Mouse (Mus musculus) embryonic facial prominence, embryonic 15.5 days (tissue): ENCODE measurements around the gene Meis2. TPM values are rescaled to one million over a fixed set of nuclear protein-coding genes. Genes with fewer than 3 reads are reported as not detected.

Experiments used
- ATAC-seq: fragments of 200-750 bp; cut with Nextera tagmentation; 2 replicates; pipeline ENCODE4 v1.8.0; 2017; ENCODE audit warnings: low read depth, moderate TSS enrichment; ENCODE audit not compliant: insufficient number of reproducible peaks, low FRiP score, low TSS enrichment
- H3K27ac ChIP-seq: fragments of 300-500 bp; sonication (generic); replicated peaks from 2 replicates; pipeline ENCODE4 v1.5.1; 2015; ENCODE audit warnings: mild to moderate bottlenecking, inconsistent platforms
- H3K27me3 ChIP-seq: fragments of 300-500 bp; sonication (generic); 2 replicates; pipeline ENCODE4 v1.6.1; 2015; ENCODE audit warnings: inconsistent platforms
- H3K36me3 ChIP-seq: fragments of 300-500 bp; sonication (generic); 2 replicates; pipeline ENCODE4 v1.6.1; 2015; ENCODE audit warnings: mild to moderate bottlenecking, inconsistent platforms
- H3K4me1 ChIP-seq: fragments of 300-500 bp; sonication (generic); 2 replicates; pipeline ENCODE4 v1.6.1; 2015; ENCODE audit warnings: inconsistent platforms
- H3K4me2 ChIP-seq: fragments of 300-500 bp; sonication (generic); replicated peaks from 2 replicates; pipeline ENCODE4 v1.6.1; 2015; ENCODE audit warnings: mild to moderate bottlenecking, inconsistent platforms
- H3K4me3 ChIP-seq: fragments of 300-500 bp; sonication (generic); replicated peaks from 2 replicates; pipeline ENCODE4 v1.5.1; 2015; ENCODE audit warnings: mild to moderate bottlenecking, inconsistent platforms
- H3K9ac ChIP-seq: fragments of 300-500 bp; sonication (generic); 2 replicates; pipeline ENCODE4 v1.6.1; 2015; ENCODE audit warnings: inconsistent platforms
- H3K9me3 ChIP-seq: fragments of 300-500 bp; sonication (generic); replicated peaks from 2 replicates; pipeline ENCODE4 v1.6.1; 2016; ENCODE audit warnings: inconsistent platforms
- WGBS: fragments of 180-500 bp; shearing (Covaris S2); methylation state at CpG from one replicate; pipeline ENCODE4 v1.1.7; 2015; 5-methylcytosine and 5-hydroxymethylcytosine counted together
- polyA plus RNA-seq: library from polyadenylated mRNA; unstranded; fragments of >200 nt; fragmentation: Nextera tagmentation; extraction: Ambion mirVana; gene quantifications from 2 replicates; pipeline ENCODE4 v1.2.1, GENCODE M21; 2015

Gene Meis2
- polyA plus RNA-seq, 1 experiment from 2014 or later = 33.4 TPM

DNA sequence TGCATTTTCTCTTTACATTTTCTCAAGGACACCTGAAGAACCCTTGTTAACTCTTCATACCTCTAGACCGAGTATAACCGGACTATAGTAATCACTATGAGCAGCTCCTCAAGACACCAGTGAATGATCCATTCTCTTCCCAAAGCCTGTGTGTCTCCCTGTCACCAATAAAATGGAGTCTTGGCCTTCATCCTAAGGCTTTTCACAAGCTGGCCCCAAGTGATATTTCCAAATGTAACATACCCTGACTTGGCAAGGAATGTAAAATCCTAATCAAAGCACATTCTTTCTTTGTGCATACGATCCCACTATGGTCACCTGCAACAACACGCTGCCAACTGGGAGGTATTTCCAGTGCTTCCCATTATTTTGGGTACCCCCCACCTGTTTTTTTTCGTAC lies 125.8 kb downstream of the Meis2 start:
- H3K27ac ChIP-seq = no peak overlapping the region
- no peaks in the 10 kb centered on the region for H3K27me3 ChIP-seq
- no peaks in the 10 kb centered on the region for H3K9me3 ChIP-seq
- H3K4me2 ChIP-seq = no peak overlapping the region
- no peak for ATAC-seq
- H3K36me3 ChIP-seq = no peaks in the 10 kb centered on the region
- no peaks in the 10 kb centered on the region for H3K4me1 ChIP-seq
- H3K9ac ChIP-seq = no peak overlapping the region
- WGBS = 85% methylated on average over 5 of the region's 5 CpGs
- no peak overlapping the region for H3K4me3 ChIP-seq

DNA sequence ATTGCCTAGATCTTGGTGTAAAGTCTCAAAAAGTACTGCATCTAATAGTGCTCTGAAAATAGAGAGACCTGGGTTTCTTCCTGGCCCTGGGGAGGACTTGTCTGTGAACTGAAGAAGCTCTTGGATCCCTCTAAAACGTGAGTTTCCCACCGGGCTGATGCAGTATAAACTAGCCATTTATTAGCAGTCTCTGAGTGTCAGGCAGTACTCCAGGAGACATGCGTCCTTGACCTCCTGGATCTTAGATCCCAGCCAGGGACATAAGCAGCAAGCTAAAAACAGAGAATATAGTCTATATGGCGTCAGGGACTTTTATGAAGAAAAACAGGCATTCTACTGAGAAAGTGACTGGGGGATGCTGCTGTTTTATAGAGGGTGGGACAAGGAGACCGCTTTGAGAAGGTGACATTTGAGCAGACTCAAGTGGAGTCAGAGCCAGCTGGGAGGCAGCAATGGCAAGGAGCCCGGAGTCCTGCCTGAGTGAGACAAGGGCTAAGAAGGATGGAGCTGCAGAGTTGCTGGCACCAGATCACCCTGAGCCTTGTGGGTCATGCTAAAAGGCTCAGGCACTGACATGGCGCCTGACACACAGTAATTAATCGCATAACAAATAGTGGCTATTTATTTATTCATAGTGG lies 126.6 kb downstream of the Meis2 start:
- H3K27me3 ChIP-seq = no peaks in the 10 kb centered on the region
- no peak overlapping the region for H3K4me3 ChIP-seq
- no peaks in the 10 kb centered on the region for H3K9me3 ChIP-seq
- no peak overlapping the region for H3K9ac ChIP-seq
- no peaks in the 10 kb centered on the region for H3K36me3 ChIP-seq
- ATAC-seq = no peak
- H3K4me1 ChIP-seq = no peaks in the 10 kb centered on the region
- H3K27ac ChIP-seq = no peak overlapping the region
- no peak overlapping the region for H3K4me2 ChIP-seq
- 84% methylated on average over 8 of the region's 8 CpGs for WGBS

GRCm38 (mm10) chr2:115938296-115938695 lies 127.3 kb downstream of the Meis2 start:
- WGBS = 82% methylated on average over 3 of the region's 3 CpGs
- no peaks in the 10 kb centered on the region for H3K9me3 ChIP-seq
- no peak for ATAC-seq
- H3K4me2 ChIP-seq = no peak overlapping the region
- no peaks in the 10 kb centered on the region for H3K27me3 ChIP-seq
- H3K4me3 ChIP-seq = no peak overlapping the region
- no peaks in the 10 kb centered on the region for H3K36me3 ChIP-seq
- no peak overlapping the region for H3K9ac ChIP-seq
- H3K27ac ChIP-seq = no peak overlapping the region
- no peaks in the 10 kb centered on the region for H3K4me1 ChIP-seq

DNA sequence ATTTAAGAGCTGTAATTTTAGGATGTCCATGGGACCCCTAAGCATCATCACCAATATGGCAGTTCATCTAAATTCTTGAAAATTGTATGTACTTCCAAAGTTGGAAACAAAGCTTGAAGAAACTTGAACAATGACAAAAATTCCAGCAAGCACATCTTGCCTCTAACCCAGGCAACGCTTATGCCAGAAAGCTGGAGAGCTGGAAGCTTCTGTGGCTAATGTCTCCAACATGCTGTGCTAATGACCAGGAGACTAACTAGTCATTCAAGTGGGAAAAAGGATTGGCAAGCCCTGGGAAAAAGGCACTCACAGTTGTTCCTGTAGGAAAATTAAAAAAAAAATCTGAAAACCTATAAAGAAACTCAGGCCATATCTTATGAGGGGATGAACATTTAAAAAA lies 127.7 kb downstream of the Meis2 start:
- WGBS = 73% methylated on average over 1 of the region's 1 CpGs

GRCm38 (mm10) chr2:115936786-115937185 lies 128.9 kb downstream of the Meis2 start:
- ATAC-seq = no peak
- Histone ChIP-seq H3K9me3 (no peaks in the 10 kb centered on the region), H3K36me3 (no peaks in the 10 kb centered on the region), H3K4me3 (no peak overlapping the region), H3K4me2 (no peak overlapping the region), H3K27me3 (no peaks in the 10 kb centered on the region), H3K4me1 (no peaks in the 10 kb centered on the region), H3K9ac (no peak overlapping the region), H3K27ac (no peak overlapping the region)
- 84% methylated on average over 9 of the region's 9 CpGs for WGBS

More for the DNA sequence above, 127.7 kb downstream of the Meis2 start:
- no peak overlapping the region for H3K9ac ChIP-seq
- no peak overlapping the region for H3K27ac ChIP-seq
- no peaks in the 10 kb centered on the region for H3K27me3 ChIP-seq
- no peak overlapping the region for H3K4me2 ChIP-seq
- no peaks in the 10 kb centered on the region for H3K36me3 ChIP-seq
- no peaks in the 10 kb centered on the region for H3K4me1 ChIP-seq
- H3K9me3 ChIP-seq = no peaks in the 10 kb centered on the region
- H3K4me3 ChIP-seq = no peak overlapping the region
- no peak for ATAC-seq

- H3K27me3 ChIP-seq = no peaks in the 10 kb centered on the region
- no peak overlapping the region for H3K4me2 ChIP-seq
- no peak overlapping the region for H3K27ac ChIP-seq
- whole genome bisulfite sequencing = 83% methylated on average over 2 of the region's 2 CpGs
- no peaks in the 10 kb centered on the region for H3K4me1 ChIP-seq
- no peaks in the 10 kb centered on the region for H3K9me3 ChIP-seq
- H3K4me3 ChIP-seq = no peak overlapping the region
- H3K9ac ChIP-seq = no peak overlapping the region
- no peaks in the 10 kb centered on the region for H3K36me3 ChIP-seq
- no peak for ATAC-seq
These were observed 131.3 kb downstream of the Meis2 start for GRCm38 (mm10) chr2:115934299-115934698.

DNA sequence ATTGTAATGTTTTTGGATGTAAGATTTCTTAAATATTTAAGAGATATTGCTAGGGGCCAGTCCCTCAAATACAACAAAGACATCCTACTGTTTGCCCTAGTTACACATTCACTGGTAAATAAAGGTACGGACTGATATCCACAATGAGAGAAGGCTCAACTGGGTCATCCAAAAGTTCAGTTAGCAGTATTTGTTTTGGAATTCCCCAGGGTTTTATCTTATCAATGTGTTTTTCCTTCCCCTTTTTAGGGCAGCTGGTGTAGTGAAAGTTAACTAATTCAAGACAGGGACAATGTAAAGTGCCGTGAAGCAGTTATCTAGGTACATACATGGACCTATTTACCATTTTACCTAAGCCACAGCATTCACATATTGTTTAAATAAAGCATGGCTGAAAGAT lies 132.4 kb downstream of the Meis2 start:
- ATAC-seq = no peak
- no peaks in the 10 kb centered on the region for H3K4me1 ChIP-seq
- WGBS = 63% methylated on average over 2 of the region's 2 CpGs
- H3K27ac ChIP-seq = no peak overlapping the region
- H3K9ac ChIP-seq = no peak overlapping the region
- no peak overlapping the region for H3K4me3 ChIP-seq
- H3K9me3 ChIP-seq = no peaks in the 10 kb centered on the region
- no peaks in the 10 kb centered on the region for H3K36me3 ChIP-seq
- no peaks in the 10 kb centered on the region for H3K27me3 ChIP-seq
- no peak overlapping the region for H3K4me2 ChIP-seq

DNA sequence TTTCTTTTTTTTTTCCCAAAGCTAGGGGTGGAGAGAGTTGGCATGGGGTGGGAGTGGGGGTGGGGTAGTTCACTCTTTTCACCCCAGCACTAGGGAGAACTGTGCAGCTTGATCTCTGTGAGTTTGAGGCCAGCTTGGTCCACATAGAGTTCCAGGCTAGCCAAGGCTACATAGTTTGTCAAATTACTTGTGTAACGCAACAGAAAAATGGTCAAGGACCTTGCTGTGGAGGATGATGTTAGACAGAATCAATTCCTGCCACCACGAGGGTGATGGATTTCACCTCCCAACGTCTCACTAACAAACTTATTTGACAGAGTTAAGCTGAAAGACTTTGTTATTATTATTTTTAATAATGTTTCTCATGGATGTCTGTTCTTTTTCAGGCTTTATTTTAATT lies 139.9 kb downstream of the Meis2 start:
- Histone ChIP-seq H3K4me3 (no peak overlapping the region), H3K27ac (no peak overlapping the region), H3K4me1 (peaks cover 3% of the 10 kb centered on the region; the same call in 1 of the 2 replicates), H3K4me2 (no peak overlapping the region), H3K9ac (no peak overlapping the region), H3K9me3 (no peaks in the 10 kb centered on the region), H3K27me3 (no peaks in the 10 kb centered on the region), H3K36me3 (no peaks in the 10 kb centered on the region)
- no peak for ATAC-seq
- WGBS = 82% methylated on average over 3 of the region's 3 CpGs

DNA sequence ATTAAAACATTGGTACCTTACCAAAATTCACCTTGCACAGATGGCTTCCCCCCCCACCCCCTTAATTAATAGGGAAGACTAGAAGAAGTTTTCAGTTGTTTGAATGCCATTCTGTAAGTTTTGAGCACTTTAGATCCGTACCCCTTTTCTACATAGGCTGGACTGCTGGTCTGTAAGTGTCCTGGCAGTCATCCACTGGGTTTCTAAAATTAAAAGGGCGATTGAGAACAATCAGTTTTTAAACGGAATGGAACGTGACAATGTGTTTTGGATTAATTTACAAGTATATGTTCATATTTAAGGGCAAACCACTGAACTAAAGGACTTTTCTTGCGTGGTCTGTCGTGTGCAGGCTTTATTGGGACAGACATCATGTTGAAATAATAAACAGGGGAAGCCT lies 141.2 kb downstream of the Meis2 start:
- Histone ChIP-seq H3K4me2 (no peak overlapping the region), H3K4me1 (peaks cover 3% of the 10 kb centered on the region; the same call in 1 of the 2 replicates), H3K27ac (no peak overlapping the region), H3K4me3 (no peak overlapping the region), H3K9ac (no peak overlapping the region), H3K9me3 (no peaks in the 10 kb centered on the region), H3K27me3 (no peaks in the 10 kb centered on the region), H3K36me3 (no peaks in the 10 kb centered on the region)
- ATAC-seq = no peak
- WGBS = 47% methylated on average over 6 of the region's 6 CpGs

GRCm38 (mm10) chr2:115923247-115923646 lies 142.4 kb downstream of the Meis2 start:
- Histone ChIP-seq H3K27ac (no peak overlapping the region), H3K4me2 (no peak overlapping the region), H3K27me3 (no peaks in the 10 kb centered on the region), H3K4me3 (no peak overlapping the region), H3K36me3 (no peaks in the 10 kb centered on the region), H3K9ac (no peak overlapping the region), H3K9me3 (no peaks in the 10 kb centered on the region), H3K4me1 (peaks cover 3% of the 10 kb centered on the region; the same call in 1 of the 2 replicates)
- WGBS = 56% methylated on average over 6 of the region's 6 CpGs
- ATAC-seq = no peak

DNA sequence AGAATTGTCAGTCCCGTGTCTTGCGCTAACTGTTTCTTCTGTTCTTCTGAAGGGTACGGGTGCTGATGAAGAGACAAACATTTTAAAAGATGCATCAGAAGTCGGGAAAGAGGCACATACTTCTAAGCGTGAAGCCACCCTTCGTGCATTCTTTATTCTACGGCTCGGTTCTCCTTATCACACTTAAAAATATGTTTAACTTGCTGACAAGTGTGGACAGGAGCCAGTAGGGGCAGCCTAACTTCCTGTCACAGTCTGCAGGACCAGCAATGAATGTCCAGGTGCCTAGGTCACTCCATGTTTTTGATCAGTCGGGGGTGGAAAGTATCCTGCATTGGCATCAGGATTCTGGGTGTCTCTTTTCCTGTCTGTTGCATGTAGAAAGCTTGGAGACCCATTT lies 144.0 kb downstream of the Meis2 start:
- Histone ChIP-seq H3K9ac (no peak overlapping the region), H3K9me3 (no peaks in the 10 kb centered on the region), H3K4me3 (no peak overlapping the region), H3K27ac (no peak overlapping the region), H3K4me1 (peaks cover 3% of the 10 kb centered on the region; the same call in 1 of the 2 replicates), H3K4me2 (no peak overlapping the region), H3K36me3 (no peaks in the 10 kb centered on the region), H3K27me3 (no peaks in the 10 kb centered on the region)
- no peak for ATAC-seq
- 84% methylated on average over 9 of the region's 9 CpGs for WGBS

GRCm38 (mm10) chr2:115920336-115920951 lies 145.2 kb downstream of the Meis2 start:
- no peak overlapping the region for H3K27ac ChIP-seq
- WGBS = 65% methylated on average over 5 of the region's 5 CpGs
- no peak for ATAC-seq

More at GRCm38 (mm10) chr2:115920336-115920951, 145.2 kb downstream of the Meis2 start:
- Histone ChIP-seq H3K4me2 (no peak overlapping the region), H3K4me3 (no peak overlapping the region), H3K27me3 (no peaks in the 10 kb centered on the region), H3K36me3 (no peaks in the 10 kb centered on the region), H3K9me3 (no peaks in the 10 kb centered on the region), H3K4me1 (peaks cover 3% of the 10 kb centered on the region; the same call in 1 of the 2 replicates), H3K9ac (no peak overlapping the region)
